Mouse (Mus musculus): ENCODE data around the gene Mkrn3.

Gene Mkrn3

DNA sequence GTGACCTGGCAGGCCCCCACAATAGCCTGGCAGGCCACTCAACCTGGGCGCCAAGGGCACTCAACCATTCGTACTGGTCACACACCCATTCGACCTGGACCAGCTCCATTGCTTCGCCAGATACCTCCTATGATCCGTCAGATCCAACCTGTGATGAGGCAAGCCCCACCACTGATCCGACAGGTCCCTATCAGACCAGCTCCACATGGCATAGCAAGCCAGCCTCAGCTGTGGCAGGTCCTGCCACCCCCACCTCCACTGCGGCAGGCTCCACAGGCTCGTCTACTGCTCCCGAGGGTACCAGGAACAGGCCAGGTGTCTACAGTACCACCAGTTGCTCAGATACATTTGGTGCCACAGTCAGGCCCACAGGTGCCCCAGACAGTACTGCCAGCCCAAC is 41.4 kb downstream of the Mkrn3 start:
- DNase-seq (ENCODE audit: low spot score), result no peak

- DNase-seq (ENCODE audit: low spot score), result no peak
Measured at GRCm38 (mm10) chr7:62377313-62377712, 42.6 kb downstream of the Mkrn3 start.

- no peak for DNase-seq (ENCODE audit: low spot score)
Measured at GRCm38 (mm10) chr7:62376510-62377304, 43.2 kb downstream of the Mkrn3 start, which contains the start of gene Magel2. Magel2 (plus strand) TSS chr7:62377010.

- no peak for DNase-seq (ENCODE audit: low spot score)
Measured at GRCm38 (mm10) chr7:62375658-62376057, 44.3 kb downstream of the Mkrn3 start.

Measured in ovary, adult 18-20 months (tissue).